Mouse (Mus musculus): ENCODE results near the gene Gclm.
"Not testable (repeated sequence)": the region's sequence is repeated elsewhere in the genome, so short reads cannot be mapped to it uniquely, and the experiment has no call there.

Gene Gclm

DNA sequence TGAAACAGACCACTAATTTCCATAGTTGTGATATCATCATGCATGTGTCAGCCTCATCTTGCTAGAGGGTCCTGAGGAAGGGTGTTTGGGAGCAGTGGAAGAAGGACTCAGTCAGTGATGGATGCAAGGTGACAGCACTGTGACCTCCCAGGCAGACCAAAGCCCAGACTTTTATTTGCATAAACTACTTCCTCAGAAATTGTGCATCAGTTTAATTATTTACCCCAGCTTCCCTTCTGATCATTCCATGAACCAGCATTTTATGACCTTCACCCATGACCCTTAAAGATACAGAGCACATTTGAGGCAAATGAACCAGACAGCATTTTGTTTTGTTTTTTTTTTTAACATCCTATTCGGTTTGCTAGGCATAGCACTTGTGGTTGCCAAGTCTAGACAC, 9.6 kb upstream of the Gclm start:
- no peak for DNase-seq (ENCODE audit: low read depth, low spot score)

DNA sequence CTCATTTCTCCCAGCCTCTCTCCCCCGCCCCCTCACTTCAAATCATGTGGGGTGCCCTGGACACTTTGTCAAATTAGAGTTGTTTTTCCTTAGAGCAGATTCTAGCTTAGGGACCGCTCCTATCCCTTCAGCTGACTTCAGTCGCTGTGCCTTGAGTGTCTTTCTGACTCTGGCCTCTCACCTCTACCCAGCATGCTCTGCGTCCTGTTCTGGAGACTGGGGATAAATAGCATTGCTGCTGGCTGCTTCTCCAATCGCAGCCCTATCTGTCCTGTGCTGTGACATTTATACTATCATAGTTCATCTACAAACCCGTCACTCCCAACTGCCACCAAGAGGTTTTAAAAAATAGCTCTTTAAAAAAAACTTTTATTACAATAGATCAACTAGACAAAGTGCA, 2.5 kb upstream of the Gclm start:
- no peak for DNase-seq (ENCODE audit: low read depth, low spot score)

DNA sequence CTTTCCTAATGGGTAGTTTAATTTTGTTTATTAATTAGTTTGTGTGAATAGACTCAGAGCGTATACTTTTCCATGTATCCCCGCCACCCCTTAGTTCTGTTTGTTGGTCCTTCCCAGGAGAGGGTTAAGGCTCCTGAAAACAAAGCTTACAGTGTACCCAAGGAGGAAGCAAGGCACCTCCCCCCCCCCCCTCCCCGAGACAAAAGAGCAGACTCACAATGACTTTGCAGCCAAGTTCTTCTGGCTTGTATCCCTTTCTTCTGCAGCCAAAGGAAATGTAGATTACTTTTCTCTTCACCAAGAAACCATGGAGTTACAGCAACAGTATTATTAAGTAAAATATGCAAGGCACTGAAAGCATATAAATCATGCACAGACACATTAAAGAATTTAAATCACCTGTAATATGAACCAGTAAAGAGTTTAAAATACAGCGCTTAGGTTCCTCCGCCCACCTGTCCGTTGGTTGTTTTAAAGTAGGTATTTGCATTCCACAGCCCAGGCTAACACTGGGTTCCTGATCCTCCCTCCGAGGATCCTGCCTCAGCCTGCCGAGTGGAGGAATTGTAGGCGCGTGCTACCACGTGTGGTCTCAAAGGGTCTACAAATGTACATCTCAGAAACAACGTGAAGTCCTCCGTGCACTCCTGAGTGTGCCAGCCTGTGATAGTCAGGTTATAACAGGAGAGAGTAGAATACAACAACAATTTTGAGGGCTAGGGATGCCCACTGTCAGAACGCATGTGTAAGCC, 1.8 kb upstream of the Gclm start:
- DNase-seq (ENCODE audit: low read depth, low spot score): no peak

DNA sequence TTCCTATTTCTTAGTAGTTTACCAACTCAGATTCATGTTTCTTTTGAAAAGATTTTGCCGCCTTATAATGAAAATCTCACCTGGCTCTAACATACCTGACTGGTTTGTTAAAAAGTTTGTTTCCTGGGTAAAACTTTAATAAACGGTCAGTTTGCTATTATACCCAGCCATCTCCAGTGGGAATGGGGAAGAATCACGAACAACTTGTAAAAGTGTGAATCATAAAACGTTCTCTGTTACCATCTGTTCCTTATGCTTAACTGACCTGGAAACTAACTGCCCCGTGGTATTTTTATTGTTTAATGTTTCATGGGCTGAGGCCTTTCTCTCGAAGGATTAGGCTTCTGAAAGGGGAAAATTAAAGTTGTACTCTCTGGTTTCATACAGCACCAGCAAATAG, 598 bp upstream of the Gclm start:
- no peak for DNase-seq (ENCODE audit: low read depth, low spot score)

DNA sequence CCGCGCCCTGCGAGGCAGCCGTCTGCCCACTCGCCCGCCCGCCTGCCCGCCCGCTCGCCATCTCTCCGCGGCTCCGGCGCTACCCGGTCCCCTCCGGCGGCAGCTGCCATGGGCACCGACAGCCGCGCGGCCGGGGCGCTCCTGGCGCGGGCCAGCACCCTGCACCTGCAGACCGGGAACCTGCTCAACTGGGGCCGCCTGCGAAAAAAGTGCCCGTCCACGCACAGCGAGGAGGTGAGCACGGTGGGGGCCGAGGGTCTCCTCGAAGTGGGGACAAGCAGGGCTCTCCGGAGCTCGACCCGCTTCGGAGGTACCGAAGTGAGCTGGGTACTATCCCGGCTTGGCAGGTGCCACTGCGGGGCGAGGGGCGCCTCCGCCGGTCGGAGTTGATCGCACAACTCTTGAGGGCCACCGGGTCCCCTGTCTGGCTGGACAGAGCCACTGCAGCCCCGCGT, 548 bp downstream of the Gclm start:
- DNase-seq (ENCODE audit: low read depth, low spot score): no peak

DNA sequence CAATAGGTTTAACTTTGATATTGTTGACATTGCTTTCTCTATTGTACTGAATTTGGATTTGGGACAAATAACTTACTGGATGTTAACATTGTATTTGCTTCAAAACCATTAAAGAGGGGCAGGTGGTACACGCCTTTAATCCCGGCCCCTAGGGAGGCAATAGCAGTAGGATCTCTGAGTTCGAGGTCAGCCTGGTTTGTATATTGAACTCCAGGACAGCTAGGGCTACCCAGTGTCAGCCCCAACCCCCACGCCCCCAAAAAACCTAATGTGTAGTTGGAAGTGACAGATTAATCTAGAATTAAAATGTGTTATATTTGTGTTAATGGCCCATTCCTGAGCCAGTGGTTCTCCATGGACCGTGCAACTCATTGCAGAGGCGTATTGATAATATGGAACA, 1.0 kb downstream of the Gclm start:
- DNase-seq (ENCODE audit: low read depth, low spot score): no peak

DNA sequence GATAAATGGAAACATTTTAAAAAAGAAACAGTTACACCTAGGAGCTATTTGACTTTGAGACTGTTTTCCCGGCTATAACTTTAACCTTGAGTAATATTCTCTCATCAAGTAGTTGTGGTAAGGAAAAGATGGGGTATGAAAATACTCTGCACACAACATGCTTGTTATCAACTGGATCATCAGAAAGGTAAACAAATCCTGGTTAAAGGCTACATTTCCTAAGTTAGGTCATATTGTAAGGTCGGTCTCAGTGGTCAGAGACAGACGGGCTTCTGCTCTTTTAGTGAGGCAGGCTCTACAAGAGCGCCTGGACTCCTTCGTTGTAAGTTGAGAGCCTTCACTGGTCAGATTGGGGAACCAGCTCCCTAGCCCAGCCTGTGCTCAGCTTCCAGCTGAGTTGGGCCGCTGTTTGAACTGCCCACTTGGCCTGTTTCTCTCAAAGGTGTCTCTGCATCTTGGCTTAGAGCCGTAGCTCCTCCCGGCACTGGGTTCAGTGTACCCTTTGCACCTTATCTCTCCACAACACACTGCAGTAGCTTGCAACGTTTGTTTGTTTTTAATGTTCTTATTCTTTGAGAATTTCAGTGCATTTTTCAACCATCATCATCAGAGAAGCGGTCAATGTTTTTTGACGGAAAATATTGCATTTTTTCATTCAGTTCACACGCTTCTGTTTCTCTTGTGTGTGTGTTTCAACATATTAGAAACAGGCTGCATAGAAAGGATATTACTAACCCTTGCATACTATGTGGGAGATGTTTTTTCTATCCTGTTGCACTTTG, 1.8 kb downstream of the Gclm start:
- DNase-seq (ENCODE audit: low read depth, low spot score): no peak

DNA sequence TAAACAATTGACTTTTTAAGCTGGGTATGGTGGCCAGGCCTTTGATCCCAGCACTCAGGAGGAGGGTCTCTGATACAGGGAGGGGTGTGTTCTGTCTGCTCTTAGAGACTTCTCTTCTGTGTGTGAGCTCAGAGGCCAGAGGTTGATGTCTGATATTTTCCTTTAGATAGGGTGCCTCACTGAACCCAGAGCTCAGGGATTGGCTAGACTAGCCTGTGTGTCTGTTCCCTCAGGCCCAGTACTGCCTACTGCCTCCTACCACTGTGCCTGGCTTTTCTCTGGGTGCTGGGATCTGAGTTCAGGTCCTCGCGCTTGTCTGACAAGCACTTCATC, 2.4 kb downstream of the Gclm start:
- DNase-seq (ENCODE audit: low read depth, low spot score): no peak

DNA sequence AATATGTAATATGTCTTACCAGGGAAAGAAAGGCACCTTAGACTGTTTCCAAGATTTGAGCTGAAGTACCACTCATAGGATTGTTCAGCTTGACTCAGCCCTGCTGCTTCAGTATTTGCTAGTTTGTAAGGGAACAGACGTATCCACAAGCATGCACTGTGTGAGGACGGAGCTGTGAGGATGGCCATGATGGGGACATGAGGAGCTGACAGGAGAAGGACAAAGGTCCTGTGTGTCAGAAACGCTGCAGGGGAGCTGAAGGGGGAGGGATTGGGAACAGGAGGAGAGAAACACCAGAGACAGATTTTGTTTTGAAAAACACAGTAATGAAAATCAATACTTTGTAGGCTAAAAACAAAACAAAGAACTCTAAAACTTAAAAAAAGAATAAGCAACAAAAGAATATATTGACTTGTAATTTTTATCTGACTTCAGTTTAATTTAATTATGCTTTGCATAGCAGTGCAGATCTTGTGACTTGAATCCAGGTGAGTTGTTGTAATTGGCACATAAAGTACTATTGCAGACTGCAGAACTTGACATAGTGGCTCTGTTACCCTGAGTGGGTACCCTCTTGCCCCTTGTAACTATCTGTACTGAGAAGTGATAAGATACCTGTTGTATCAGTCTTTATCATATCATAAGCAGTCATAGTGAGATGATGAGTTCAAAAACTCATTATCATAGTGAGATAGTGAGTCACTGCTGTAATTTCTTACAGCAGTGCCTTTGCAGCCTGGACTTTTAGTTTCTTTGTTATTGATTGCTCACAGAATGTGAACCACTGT, 7.3 kb downstream of the Gclm start:
- DNase-seq (ENCODE audit: low read depth, low spot score): no peak

DNA sequence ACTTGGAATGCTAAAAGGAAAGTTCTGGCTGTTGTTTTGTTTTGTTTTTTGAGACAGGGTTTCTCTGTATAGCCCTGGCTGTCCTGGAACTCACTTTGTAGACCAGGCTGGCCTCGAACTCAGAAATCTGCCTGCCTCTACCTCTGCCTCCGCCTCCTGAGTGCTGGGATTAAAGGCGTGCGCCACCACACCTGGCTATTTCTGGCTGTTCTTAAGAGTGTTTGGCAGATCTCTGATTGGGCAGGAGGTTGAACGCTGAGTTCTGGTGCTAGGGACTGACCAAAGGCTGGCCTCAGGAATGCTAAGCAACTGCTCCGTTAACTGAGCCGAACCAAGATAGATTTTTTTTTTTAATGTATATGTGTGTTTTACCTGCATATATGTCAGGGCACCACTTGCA, 8.7 kb downstream of the Gclm start:
- DNase-seq (ENCODE audit: low read depth, low spot score): not testable (repeated sequence)

DNA sequence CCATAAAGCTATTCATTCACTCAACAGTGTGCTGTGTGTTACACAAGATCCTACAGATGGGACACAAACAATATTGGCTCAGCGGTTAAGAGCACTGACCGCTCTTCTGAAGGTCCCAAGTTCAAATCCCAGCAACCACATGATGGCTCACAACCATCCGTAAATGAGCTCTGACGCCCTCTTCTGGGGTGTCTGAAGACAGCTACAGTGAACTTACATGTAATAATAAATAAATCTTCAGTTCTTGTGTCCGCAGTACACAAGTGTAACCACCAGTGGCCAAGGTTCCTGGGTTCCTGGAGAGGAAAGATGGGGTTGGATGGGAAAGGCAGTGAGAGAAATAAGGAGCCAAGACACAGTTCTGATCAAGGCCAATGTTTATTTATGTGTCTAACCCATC, 24.6 kb downstream of the Gclm start:
- DNase-seq (ENCODE audit: low read depth, low spot score): no peak

DNA sequence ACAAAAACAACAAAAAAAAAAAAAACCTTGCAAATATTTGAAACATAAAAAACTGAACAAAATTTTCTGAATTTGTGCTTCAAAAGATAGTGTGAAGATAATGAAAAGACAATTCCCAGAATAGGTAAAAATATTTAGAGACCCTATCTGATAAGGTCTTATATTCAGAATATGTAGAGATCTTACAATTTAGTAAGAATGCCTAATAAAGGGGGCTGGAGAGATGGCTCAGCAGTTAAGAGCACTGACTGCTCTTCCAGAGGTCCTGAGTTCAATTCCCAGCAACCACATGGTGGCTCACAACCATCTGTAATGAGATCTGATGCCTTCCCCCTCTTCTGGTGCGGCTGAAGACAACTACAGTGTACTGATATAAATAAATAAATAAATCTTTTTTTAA, 27.2 kb downstream of the Gclm start:
- not testable (repeated sequence) for DNase-seq (ENCODE audit: low read depth, low spot score)

DNA sequence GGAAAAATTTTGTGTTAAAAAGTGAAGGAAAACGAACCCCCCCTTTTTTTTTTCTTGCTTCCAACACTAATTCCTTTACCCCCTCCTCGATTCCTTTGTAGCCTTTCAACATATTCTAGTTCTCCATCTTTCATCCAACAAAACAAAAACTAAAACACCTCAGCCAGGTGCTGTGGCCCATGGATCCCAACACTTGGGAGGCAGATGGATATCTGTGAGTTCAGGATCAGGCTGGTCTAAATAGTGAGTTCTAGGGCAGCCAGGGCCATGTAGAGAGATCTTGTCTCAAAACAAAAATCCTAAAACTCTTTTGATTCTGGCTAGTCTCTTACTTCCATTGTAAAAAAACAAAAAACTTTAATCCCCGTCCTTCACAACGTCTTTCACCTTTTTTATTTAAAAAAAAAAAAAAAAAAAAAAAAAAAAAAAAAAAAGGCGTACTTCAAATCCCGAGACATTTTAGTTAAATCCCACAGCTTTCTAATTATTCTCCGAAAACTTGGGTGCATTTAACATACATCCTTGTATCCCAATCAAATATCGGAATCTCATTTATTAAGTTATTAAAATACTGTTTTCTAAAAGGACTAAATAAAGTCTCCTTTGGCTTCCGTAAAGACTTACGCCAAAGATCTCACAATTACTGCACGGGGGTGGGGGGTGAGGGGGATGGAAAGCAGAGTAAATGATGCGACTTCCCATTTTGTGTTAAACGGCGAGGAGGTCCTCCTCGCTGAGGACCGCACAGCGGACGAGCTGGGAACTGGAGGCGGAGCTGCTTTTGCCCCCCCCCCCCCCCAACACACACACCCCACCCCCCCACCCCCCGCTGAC, 28.3 kb downstream of the Gclm start:
- DNase-seq (ENCODE audit: low read depth, low spot score): no peak

DNA sequence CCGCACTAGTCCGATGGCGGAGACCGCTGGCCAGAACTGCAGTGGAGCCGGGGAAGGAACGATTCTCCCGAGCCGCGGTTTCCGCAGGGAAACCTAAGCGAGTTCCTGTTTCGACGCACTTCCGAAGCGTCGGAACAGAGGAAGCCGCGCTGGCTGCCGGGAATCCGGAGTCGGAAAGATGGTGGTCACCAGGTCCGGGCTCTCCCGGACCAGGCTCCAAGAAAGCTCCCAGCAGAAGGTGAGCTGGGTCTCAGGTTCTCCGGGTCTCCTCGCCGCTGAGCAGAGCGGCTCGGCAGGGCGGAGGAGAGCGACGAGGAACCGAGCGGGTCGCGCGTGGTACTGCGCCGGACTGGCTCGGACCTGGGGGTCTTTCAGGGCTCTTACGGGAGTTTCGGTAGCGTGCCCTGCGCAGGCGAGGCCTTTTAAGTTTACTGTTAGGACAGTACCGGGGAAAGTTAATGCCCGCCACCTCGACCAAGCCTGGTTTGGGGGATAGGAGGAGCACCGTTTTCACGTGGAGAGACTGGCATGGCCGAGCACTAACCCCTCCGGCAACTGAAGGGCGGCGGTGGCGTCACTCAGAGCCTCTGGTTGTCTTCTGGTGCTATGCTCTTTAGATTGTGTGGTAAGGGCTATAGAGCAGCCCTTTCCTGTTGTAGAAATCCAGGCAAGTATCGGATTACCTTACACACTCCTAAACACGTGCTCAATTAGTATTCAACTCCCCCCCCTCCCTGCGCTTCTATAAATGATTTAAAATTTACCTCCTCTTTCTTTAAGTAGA, 29.1 kb downstream of the Gclm start, which contains the start of gene Dnttip2:
Dnttip2 (plus strand) TSS at position 148 of the 784 bp plus-strand sequence.
- DNase-seq (ENCODE audit: low read depth, low spot score): peak; percentile 97

DNA sequence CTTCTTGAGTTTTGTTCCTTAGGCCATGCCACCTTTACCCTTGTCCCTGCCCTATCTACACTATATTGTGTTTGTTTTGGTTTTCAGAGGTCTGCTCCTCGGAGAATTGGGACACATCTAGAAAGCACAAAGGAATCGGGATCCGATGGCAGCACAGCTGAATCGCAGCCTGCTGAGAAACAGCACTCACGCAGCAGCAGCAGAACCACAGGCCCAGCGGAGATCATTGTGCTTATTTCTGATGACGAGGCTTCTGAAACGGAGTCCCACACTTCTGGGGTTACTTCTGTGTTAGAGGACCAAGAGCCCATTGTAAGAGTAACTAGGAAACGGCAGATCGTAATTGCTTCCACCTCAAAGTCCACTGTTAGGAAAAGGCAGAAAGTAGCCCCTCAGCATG, 29.8 kb downstream of the Gclm start:
- DNase-seq (ENCODE audit: low read depth, low spot score): no peak

DNA sequence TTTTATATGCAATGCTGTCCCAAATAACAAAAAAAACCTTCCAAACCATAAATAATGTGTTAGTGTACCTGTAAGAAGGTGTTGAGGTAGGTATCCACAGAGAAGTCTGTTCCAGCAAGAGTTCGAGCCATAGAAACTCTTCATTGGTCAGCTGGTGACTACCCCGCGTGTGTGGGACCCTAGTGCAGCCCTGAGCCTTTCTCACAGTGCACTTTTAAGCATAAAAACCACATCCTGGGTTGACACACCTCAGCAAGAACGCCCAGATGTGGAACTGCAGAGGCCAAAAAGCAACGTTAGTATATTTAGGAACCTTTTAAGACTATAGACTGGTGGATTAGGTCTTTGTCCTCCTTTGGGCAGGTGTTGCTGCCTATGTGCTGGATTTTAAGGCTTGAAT, 41.8 kb downstream of the Gclm start:
- no peak for DNase-seq (ENCODE audit: low read depth, low spot score)

DNA sequence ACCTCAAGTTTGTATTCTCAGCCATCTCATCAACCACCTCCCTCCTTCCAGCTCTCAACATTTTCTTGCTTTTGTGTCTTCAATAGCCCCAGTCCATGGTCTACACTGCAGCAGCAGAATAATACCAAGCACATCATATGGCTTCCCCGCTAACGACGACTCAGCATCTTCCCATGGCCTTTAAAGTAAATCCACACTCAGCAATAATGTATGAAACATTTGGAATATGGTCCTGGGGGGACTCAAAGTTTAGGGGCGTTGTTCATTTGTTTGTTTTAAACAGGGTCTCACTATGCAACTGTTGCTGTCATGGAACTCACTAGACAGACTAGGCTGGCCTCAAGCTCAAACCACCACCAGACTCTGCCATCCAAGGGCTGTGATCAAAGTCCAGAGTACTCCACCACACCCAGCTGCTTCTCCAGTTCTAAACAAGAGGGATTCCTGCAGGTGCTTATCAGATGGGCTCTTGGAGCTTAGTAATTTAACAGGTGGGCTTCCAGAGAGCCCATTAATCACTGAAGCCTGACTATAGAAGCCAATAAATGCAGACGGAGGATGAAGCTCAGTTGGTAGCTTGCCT, 43.3 kb downstream of the Gclm start:
- DNase-seq (ENCODE audit: low read depth, low spot score): no peak

DNA sequence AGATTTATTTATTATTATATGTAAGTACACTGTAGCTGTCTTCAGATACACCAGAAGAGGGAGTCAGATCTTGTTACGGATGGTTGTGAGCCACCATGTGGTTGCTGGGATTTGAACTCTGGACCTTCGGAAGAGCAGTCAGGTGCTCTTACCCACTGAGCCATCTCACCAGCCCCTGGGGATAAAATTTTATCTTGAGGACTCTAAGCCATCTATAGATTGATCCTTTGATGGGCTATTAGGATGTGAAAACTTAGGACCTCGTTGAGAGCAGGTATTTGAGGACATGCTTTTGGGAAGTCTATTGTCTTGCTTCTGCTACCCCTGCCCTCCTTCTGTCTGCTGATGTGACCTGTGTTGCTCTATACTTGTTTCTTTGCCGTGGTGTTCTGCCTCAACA, 44.0 kb downstream of the Gclm start:
- not testable (repeated sequence) for DNase-seq (ENCODE audit: low read depth, low spot score)

DNA sequence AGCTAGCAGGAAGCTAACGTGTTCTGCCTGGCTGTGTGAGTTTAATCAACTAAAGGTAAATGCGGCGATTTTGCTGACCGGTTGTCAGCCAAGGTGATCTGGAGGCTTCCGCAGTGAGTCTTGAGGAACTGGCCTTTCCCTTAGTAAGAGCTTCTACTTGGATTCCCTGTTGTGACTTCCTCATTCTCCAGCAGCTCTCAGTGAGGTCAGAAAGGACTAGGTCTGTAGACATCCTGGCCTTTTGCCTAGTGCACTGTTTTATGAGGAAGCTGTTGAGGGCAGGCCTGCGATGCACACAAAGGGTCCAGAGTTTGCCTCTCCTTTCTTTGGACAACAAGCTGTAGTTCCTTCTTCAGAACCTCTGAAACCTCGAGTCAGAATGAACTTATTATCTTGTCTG, 45.3 kb downstream of the Gclm start:
- DNase-seq (ENCODE audit: low read depth, low spot score): no peak

DNA sequence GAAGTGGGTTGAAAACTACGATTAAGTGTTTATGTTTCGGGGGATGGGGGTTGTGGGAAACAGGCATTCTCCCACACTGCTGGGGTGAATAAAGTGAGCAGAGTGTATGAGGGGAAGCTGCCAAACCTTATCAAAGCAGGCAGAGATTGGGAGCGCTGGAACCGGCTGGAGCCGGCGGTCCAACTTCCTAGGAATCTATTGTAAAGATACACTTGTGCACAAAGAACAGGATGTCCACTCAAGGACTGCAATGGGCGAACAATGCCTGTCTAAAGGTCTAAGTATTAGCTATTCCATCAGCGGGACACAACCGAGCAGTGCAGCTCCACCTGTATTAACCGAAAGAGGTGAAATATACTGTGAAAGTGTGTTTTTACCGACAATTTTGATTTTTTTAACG, 46.5 kb downstream of the Gclm start:
- DNase-seq (ENCODE audit: low read depth, low spot score): no peak
